Mouse (Mus musculus) G1E (cell line): ENCODE measurements around the gene Zfp422. TPM values are rescaled to one million over a fixed set of nuclear protein-coding genes. Genes with fewer than 3 reads are reported as not detected.

Experiments used
- ATAC-seq: 2 replicates; pipeline ENCODE4 v1.8.0; 2016; ENCODE audit warnings: mild to moderate bottlenecking; ENCODE audit not compliant: insufficient number of reproducible peaks, poor library complexity, low FRiP score, severe bottlenecking; ENCODE audit errors: extremely low read depth
- DNase-seq: peaks from one replicate; pipeline ENCODE4 v3.0.0; 2012; ENCODE audit warnings: low spot score
- H3K27me3 ChIP-seq: 2 replicates; pipeline ENCODE4 v1.6.1; 2012; ENCODE audit warnings: mild to moderate bottlenecking, low read length, inconsistent platforms; ENCODE audit not compliant: insufficient read depth
- H3K36me3 ChIP-seq: replicated peaks from 2 replicates; pipeline ENCODE3; 2012; ENCODE audit warnings: mild to moderate bottlenecking, inconsistent platforms
- H3K4me1 ChIP-seq: 2 replicates; pipeline ENCODE4 v1.6.1; 2012; ENCODE audit warnings: low read depth, low read length, inconsistent platforms, mixed read lengths; ENCODE audit not compliant: insufficient read depth
- H3K4me3 ChIP-seq: 2 replicates; pipeline ENCODE4 v1.5.1; 2012; ENCODE audit warnings: low read depth, mild to moderate bottlenecking, inconsistent platforms, low read length, moderate library complexity, mixed read lengths
- H3K9me3 ChIP-seq: replicated peaks from 2 replicates; pipeline ENCODE4 v1.6.1; 2012; ENCODE audit warnings: inconsistent platforms
- CTCF ChIP-seq: IDR thresholded peaks from 2 replicates; pipeline ENCODE4 v1.5.1; 2012; ENCODE audit warnings: low read depth, low read length, inconsistent platforms, mixed read lengths
- GATA1 ChIP-seq: IDR thresholded peaks from 2 replicates; pipeline ENCODE4 v1.6.1; 2012; ENCODE audit warnings: borderline replicate concordance, low read length, inconsistent platforms, mixed read lengths
- GATA2 ChIP-seq: IDR thresholded peaks from 2 replicates; pipeline ENCODE4 v1.6.1; 2012; ENCODE audit warnings: low read depth, low read length, inconsistent platforms, borderline replicate concordance
- POLR2AphosphoS5 ChIP-seq: IDR thresholded peaks from 2 replicates; pipeline ENCODE4 v1.6.1; 2012; ENCODE audit warnings: low read depth, low read length, inconsistent platforms; ENCODE audit not compliant: insufficient replicate concordance
- TAL1 ChIP-seq: conservative IDR thresholded peaks from 2 replicates; pipeline ENCODE4 v1.6.1; 2012; ENCODE audit warnings: low read depth, low read length, inconsistent platforms, mixed read lengths
- polyA plus RNA-seq: library from polyadenylated mRNA; stranded (reverse); fragments of >175 nt; gene quantifications from 2 replicates; pipeline ENCODE4 v1.2.3, GENCODE M21; 2012
- total RNA-seq, 2 experiments: library from RNA; stranded (forward) in 1 of 2; stranded (reverse) in 1 of 2; fragments of 200-1000 nt in 1 of 2; fragments of >200 nt in 1 of 2; fragmentation: Nextera tagmentation in 1 of 2; gene quantifications; 2 replicates each; pipeline ENCODE4 v1.2.3; 2014 to 2017

Gene Zfp422
- total and polyA plus RNA-seq, 3 experiments, result 0.11 TPM; not detected in 2

DNA sequence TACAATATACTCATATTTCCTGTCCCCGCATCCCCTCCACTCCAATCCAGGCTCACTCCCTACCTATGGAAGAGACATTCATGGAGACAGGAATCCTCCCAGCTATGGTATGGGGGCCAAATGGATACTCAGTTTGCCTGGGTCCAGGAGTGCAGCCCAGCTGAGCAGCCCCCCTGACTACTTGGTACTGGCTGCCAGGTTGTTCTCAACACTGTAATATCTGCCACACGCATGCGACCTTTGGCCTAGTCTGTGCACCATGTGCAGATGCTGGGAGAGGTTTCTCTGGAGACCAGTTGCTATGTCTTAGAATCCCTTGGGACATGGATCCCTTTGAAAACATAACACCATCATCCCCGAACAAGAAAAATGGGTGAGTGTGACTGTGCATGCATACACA, 43.0 kb upstream of the Zfp422 start:
- TF ChIP-seq GATA2, result no peak
- TF ChIP-seq GATA1, result no peak
- TF ChIP-seq CTCF, result no peak
- TF ChIP-seq TAL1, result no peak
- no peak for TF ChIP-seq POLR2AphosphoS5
- H3K27me3 ChIP-seq, result no peaks in the 10 kb centered on the region
- peaks cover 75% of the 10 kb centered on the region for H3K9me3 ChIP-seq
- H3K4me3 ChIP-seq, result no peak overlapping the region
- ATAC-seq (no peak), DNase-seq (no peak)
- no peaks in the 10 kb centered on the region for H3K4me1 ChIP-seq
- no peaks in the 10 kb centered on the region for H3K36me3 ChIP-seq

DNA sequence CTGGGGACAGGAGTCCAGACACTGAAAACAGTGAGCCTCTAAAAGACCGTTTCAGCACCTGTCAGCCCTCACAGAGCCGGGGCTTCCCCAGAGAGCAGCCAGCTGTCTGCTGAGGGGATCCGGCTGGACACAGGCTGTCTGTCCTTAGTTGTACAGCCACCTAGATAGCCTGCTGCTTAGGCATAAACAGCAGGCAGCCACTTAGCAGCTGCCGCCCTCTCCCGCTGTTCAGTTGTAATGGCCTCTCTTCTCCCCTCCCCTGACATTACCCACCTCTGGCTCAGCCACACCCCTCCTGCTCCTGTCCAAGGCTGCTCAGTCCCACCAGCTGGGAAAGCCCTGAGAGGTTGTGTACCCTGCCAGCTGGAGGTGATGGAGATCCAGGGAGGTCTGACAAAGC, 42.2 kb upstream of the Zfp422 start:
- no peak for DNase-seq
- Histone ChIP-seq H3K36me3 (no peaks in the 10 kb centered on the region), H3K9me3 (peaks cover 71% of the 10 kb centered on the region), H3K4me1 (no peaks in the 10 kb centered on the region), H3K27me3 (no peaks in the 10 kb centered on the region), H3K4me3 (no peak overlapping the region)
- TF ChIP-seq POLR2AphosphoS5, result no peak
- TF ChIP-seq GATA2, result no peak
- no peak for TF ChIP-seq GATA1
- no peak for TF ChIP-seq CTCF
- TF ChIP-seq TAL1, result no peak
- no peak for ATAC-seq

DNA sequence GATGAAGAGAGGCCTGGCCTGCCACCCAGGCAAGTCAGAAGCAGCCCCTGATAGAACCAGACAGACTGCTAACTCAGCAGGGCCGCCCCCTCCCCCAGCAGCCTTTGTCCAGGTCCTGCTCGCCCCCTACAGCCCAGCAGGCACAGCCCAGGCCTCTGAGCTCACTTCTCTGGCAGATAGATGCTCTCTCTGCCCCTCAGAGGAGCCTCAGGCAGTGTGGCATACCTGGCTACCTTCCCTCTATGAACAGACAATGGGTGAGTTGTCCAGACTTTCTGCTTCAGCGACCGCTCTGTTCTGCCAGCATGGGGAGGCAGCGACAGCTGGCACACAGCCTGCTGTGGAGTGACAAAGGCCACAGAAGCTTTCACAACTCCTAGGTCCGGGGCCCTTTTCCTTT, 41.3 kb upstream of the Zfp422 start:
- no peak overlapping the region for H3K4me3 ChIP-seq
- no peaks in the 10 kb centered on the region for H3K27me3 ChIP-seq
- DNase-seq (no peak), ATAC-seq (no peak)
- TF ChIP-seq POLR2AphosphoS5 (no peak), TAL1 (no peak), GATA1 (no peak), CTCF (no peak), GATA2 (no peak)
- no peaks in the 10 kb centered on the region for H3K4me1 ChIP-seq
- peaks cover 72% of the 10 kb centered on the region for H3K9me3 ChIP-seq
- H3K36me3 ChIP-seq, result no peaks in the 10 kb centered on the region

DNA sequence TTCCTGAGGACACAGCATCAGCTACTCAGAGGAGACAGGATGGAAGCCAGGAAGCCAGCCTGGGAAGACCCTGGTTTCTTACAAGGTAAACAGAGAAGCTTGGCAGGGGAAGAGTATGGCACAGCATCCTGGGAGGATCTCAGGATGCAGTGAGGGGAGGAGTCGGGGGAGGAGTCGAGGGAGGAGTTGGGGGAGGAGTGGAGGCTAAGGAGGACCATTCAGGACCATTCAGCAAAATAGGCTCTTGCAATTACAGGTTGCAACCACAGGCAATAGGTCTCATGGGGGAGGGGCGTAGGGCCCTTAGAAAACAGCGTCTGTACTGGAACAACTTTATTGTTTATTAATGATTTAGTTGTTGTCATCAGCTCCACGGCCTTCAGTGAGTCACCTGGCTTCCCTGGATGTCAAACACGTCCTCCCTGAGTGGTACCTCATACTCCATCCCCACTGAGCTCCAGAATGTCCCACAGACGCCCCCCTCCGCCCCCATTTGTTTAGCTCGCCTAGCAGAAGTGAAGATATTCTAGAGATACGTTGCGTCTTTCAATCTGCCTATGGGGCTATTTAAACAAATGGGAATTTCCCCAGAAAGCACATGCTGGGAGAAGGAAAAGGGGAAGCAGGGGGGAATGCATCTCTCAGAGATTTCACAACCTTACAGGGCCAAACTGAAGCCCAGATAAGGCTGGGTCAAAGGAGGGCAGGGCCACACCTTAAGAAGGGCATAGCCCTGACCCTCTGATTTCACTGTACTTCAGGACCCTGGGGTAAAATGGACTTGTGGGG, 40.1 kb upstream of the Zfp422 start:
- H3K36me3 ChIP-seq, result no peaks in the 10 kb centered on the region
- no peak overlapping the region for H3K4me3 ChIP-seq
- H3K9me3 ChIP-seq, result peaks cover 72% of the 10 kb centered on the region
- DNase-seq, result no peak
- no peaks in the 10 kb centered on the region for H3K4me1 ChIP-seq
- TF ChIP-seq TAL1 (no peak), CTCF (no peak)
- ATAC-seq, result no peak
- H3K27me3 ChIP-seq, result no peaks in the 10 kb centered on the region

DNA sequence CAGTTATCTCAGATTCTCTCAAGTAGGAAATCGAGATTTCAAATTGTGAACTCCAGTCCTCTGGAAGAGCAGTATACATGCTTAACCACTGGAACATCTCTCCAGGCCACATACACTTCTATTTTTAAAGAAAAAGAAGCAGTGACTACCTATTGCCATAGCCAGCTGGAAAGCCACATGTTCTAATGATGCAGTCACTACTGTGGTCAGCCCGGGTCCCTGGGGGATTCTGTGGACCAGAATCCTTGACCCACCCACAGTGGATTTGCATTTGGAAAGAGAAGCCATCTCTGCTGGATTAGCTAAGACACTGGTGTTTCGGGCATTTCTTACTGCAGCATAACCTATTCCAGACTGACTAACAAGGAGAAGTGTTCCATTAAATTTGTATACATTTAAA, 38.6 kb upstream of the Zfp422 start:
- no peaks in the 10 kb centered on the region for H3K4me1 ChIP-seq
- H3K27me3 ChIP-seq, result no peaks in the 10 kb centered on the region
- H3K36me3 ChIP-seq, result no peaks in the 10 kb centered on the region
- no peak overlapping the region for H3K4me3 ChIP-seq
- no peak for DNase-seq
- H3K9me3 ChIP-seq, result peaks cover 61% of the 10 kb centered on the region
- ATAC-seq, result no peak
- no peak for TF ChIP-seq TAL1
- no peak for TF ChIP-seq POLR2AphosphoS5
- no peak for TF ChIP-seq CTCF
- no peak for TF ChIP-seq GATA2
- TF ChIP-seq GATA1, result no peak

DNA sequence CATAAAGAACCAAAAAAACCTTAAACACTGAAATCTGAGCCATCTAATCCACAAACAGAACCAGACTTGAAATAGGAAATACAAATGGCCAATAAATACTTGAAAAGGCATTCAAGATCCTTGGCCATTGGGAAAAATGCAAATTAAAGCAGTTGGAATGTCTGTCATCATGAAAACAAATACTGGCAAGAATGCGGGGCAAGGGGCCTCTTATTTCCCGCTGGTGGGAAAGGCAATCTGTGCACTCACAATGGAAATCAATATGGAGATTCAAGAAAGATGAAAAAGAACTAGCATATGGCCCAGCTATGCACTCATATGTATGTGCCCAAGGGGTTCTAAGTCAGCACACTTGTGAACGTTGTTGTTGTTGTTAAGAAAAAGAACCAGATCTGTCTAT, 38.1 kb upstream of the Zfp422 start:
- H3K27me3 ChIP-seq, result no peaks in the 10 kb centered on the region
- H3K4me3 ChIP-seq, result no peak overlapping the region
- H3K9me3 ChIP-seq, result peaks cover 56% of the 10 kb centered on the region
- no peaks in the 10 kb centered on the region for H3K4me1 ChIP-seq
- no peaks in the 10 kb centered on the region for H3K36me3 ChIP-seq
- TF ChIP-seq GATA2 (no peak), GATA1 (no peak), POLR2AphosphoS5 (no peak)
- ATAC-seq (no peak), DNase-seq (no peak)
